Mouse (Mus musculus): ENCODE measurements around the gene Dock3. TPM values are rescaled to one million over a fixed set of nuclear protein-coding genes. Genes with fewer than 3 reads are reported as not detected.

Dock3 gene
- 0.57 and 0.82 TPM in 2 replicates for polyA plus RNA-seq (2014; fragmentation: Nextera tagmentation; extraction: Ambion mirVana)

GRCm38 (mm10) chr9:107231539-107232139 is at the start of gene Dock3:
TSS of gene Dock3 (minus strand) at chr9:107231909.
- ATAC-seq (replicated peaks; ENCODE audit: low FRiP score, low TSS enrichment, low read depth) (peak; percentile 84), DNase-seq (ENCODE audit: low spot score) (peak; percentile 81)
- H3K9ac ChIP-seq (ENCODE audit: low read length): peak within 1 kb of the TSS; percentile 35; the same call in 1 of the 2 replicates
- under 1% methylated on average over 68 of the region's 87 CpGs for WGBS
- no peaks in the 10 kb centered on the region for H3K9me3 ChIP-seq (ENCODE audit: control insufficient read depth, low read length)
- peaks cover 7% of the 10 kb centered on the region; the same call in 1 of the 2 replicates for H3K4me1 ChIP-seq (replicated peaks; ENCODE audit: control insufficient read depth, insufficient read depth, low read length)
- peak within 1 kb of the TSS; percentile 91 for H3K4me2 ChIP-seq (ENCODE audit: low read length)
- no peak within 1 kb of the TSS for H3K27ac ChIP-seq (ENCODE audit: low read depth)
- H3K27me3 ChIP-seq (replicated peaks; ENCODE audit: control insufficient read depth, insufficient read depth, low read length): peaks cover 99% of the 10 kb centered on the region
- H3K36me3 ChIP-seq (ENCODE audit: control insufficient read depth, insufficient read depth, low read length): no peaks in the 10 kb centered on the region
- peak within 1 kb of the TSS; percentile 50 for H3K4me3 ChIP-seq (ENCODE audit: low read depth, low read length)

- no peaks in the 10 kb centered on the region for H3K9me3 ChIP-seq (ENCODE audit: control insufficient read depth, low read length)
- 50% methylated on average over 13 of the region's 13 CpGs for WGBS
- 0 out of 2 replicates have a peak overlapping the region, but pooled peaks have one; percentile 1 for H3K4me3 ChIP-seq (ENCODE audit: low read depth, low read length)
- DNase-seq (ENCODE audit: low spot score) (no peak), ATAC-seq (replicated peaks; ENCODE audit: low FRiP score, low TSS enrichment, low read depth) (no peak)
- H3K27ac ChIP-seq (ENCODE audit: low read depth): peak overlapping the region; percentile 35; the same call in 1 of the 2 replicates
- H3K9ac ChIP-seq (ENCODE audit: low read length): no peak overlapping the region
- H3K36me3 ChIP-seq (ENCODE audit: control insufficient read depth, insufficient read depth, low read length): no peaks in the 10 kb centered on the region
- H3K27me3 ChIP-seq (replicated peaks; ENCODE audit: control insufficient read depth, insufficient read depth, low read length): no peaks in the 10 kb centered on the region
- peaks cover 8% of the 10 kb centered on the region for H3K4me1 ChIP-seq (replicated peaks; ENCODE audit: control insufficient read depth, insufficient read depth, low read length)
- H3K4me2 ChIP-seq (ENCODE audit: low read length): peak overlapping the region; percentile 42
These were observed 48.8 kb upstream of the Dock3 start for GRCm38 (mm10) chr9:107280322-107281027.

- 25% methylated on average over 16 of the region's 16 CpGs for WGBS
These were observed 47.9 kb upstream of the Dock3 start for GRCm38 (mm10) chr9:107279378-107280321.

GRCm38 (mm10) chr9:107278527-107279377 is 47.0 kb upstream of the Dock3 start:
- Histone ChIP-seq H3K4me1 (replicated peaks; ENCODE audit: control insufficient read depth, insufficient read depth, low read length) (peaks cover 8% of the 10 kb centered on the region), H3K36me3 (ENCODE audit: control insufficient read depth, insufficient read depth, low read length) (no peaks in the 10 kb centered on the region), H3K9ac (ENCODE audit: low read length) (no peak overlapping the region), H3K9me3 (ENCODE audit: control insufficient read depth, low read length) (no peaks in the 10 kb centered on the region), H3K4me3 (ENCODE audit: low read depth, low read length) (no peak overlapping the region), H3K27ac (ENCODE audit: low read depth) (no peak overlapping the region), H3K4me2 (ENCODE audit: low read length) (no peak overlapping the region), H3K27me3 (replicated peaks; ENCODE audit: control insufficient read depth, insufficient read depth, low read length) (no peaks in the 10 kb centered on the region)
- DNase-seq (ENCODE audit: low spot score) (no peak), ATAC-seq (replicated peaks; ENCODE audit: low FRiP score, low TSS enrichment, low read depth) (peak; percentile 65)
- 54% methylated on average over 8 of the region's 8 CpGs for WGBS

More at GRCm38 (mm10) chr9:107279378-107280321, 47.9 kb upstream of the Dock3 start:
- Histone ChIP-seq H3K4me3 (ENCODE audit: low read depth, low read length) (0 out of 2 replicates have a peak overlapping the region, but pooled peaks have one; percentile 1), H3K4me1 (replicated peaks; ENCODE audit: control insufficient read depth, insufficient read depth, low read length) (peaks cover 8% of the 10 kb centered on the region), H3K36me3 (ENCODE audit: control insufficient read depth, insufficient read depth, low read length) (no peaks in the 10 kb centered on the region), H3K27me3 (replicated peaks; ENCODE audit: control insufficient read depth, insufficient read depth, low read length) (no peaks in the 10 kb centered on the region), H3K27ac (ENCODE audit: low read depth) (peak overlapping the region; percentile 35; the same call in 1 of the 2 replicates), H3K9me3 (ENCODE audit: control insufficient read depth, low read length) (no peaks in the 10 kb centered on the region), H3K9ac (ENCODE audit: low read length) (no peak overlapping the region), H3K4me2 (ENCODE audit: low read length) (peak overlapping the region; percentile 42)
- DNase-seq (ENCODE audit: low spot score): peak; percentile 71
- peak; percentile 70 for ATAC-seq (replicated peaks; ENCODE audit: low FRiP score, low TSS enrichment, low read depth)

GRCm38 (mm10) chr9:107278126-107278525 is 46.4 kb upstream of the Dock3 start:
- no peak for ATAC-seq (replicated peaks; ENCODE audit: low FRiP score, low TSS enrichment, low read depth)
- H3K27me3 ChIP-seq (replicated peaks; ENCODE audit: control insufficient read depth, insufficient read depth, low read length): no peaks in the 10 kb centered on the region
- H3K27ac ChIP-seq (ENCODE audit: low read depth): no peak overlapping the region
- H3K4me1 ChIP-seq (replicated peaks; ENCODE audit: control insufficient read depth, insufficient read depth, low read length): peaks cover 8% of the 10 kb centered on the region
- DNase-seq (ENCODE audit: low spot score): no peak
- H3K9ac ChIP-seq (ENCODE audit: low read length): no peak overlapping the region
- 55% methylated on average over 4 of the region's 4 CpGs for WGBS
- H3K4me2 ChIP-seq (ENCODE audit: low read length): no peak overlapping the region
- no peaks in the 10 kb centered on the region for H3K9me3 ChIP-seq (ENCODE audit: control insufficient read depth, low read length)
- no peaks in the 10 kb centered on the region for H3K36me3 ChIP-seq (ENCODE audit: control insufficient read depth, insufficient read depth, low read length)
- H3K4me3 ChIP-seq (ENCODE audit: low read depth, low read length): no peak overlapping the region

GRCm38 (mm10) chr9:107277603-107278002 is 45.9 kb upstream of the Dock3 start:
- ATAC-seq (replicated peaks; ENCODE audit: low FRiP score, low TSS enrichment, low read depth): no peak
- Histone ChIP-seq H3K9me3 (ENCODE audit: control insufficient read depth, low read length) (no peaks in the 10 kb centered on the region), H3K4me2 (ENCODE audit: low read length) (no peak overlapping the region), H3K9ac (ENCODE audit: low read length) (no peak overlapping the region), H3K4me1 (replicated peaks; ENCODE audit: control insufficient read depth, insufficient read depth, low read length) (peaks cover 8% of the 10 kb centered on the region), H3K27me3 (replicated peaks; ENCODE audit: control insufficient read depth, insufficient read depth, low read length) (no peaks in the 10 kb centered on the region), H3K27ac (ENCODE audit: low read depth) (no peak overlapping the region), H3K36me3 (ENCODE audit: control insufficient read depth, insufficient read depth, low read length) (no peaks in the 10 kb centered on the region), H3K4me3 (ENCODE audit: low read depth, low read length) (no peak overlapping the region)
- 84% methylated on average over 7 of the region's 7 CpGs for WGBS
- no peak for DNase-seq (ENCODE audit: low spot score)

- ATAC-seq (replicated peaks; ENCODE audit: low FRiP score, low TSS enrichment, low read depth): no peak
- WGBS: 89% methylated on average over 5 of the region's 5 CpGs
- no peaks in the 10 kb centered on the region for H3K36me3 ChIP-seq (ENCODE audit: control insufficient read depth, insufficient read depth, low read length)
These were observed 44.0 kb upstream of the Dock3 start for GRCm38 (mm10) chr9:107275710-107276109.

More at GRCm38 (mm10) chr9:107275710-107276109, 44.0 kb upstream of the Dock3 start:
- no peaks in the 10 kb centered on the region for H3K27me3 ChIP-seq (replicated peaks; ENCODE audit: control insufficient read depth, insufficient read depth, low read length)
- no peak overlapping the region for H3K9ac ChIP-seq (ENCODE audit: low read length)
- no peak for DNase-seq (ENCODE audit: low spot score)
- peaks cover 8% of the 10 kb centered on the region for H3K4me1 ChIP-seq (replicated peaks; ENCODE audit: control insufficient read depth, insufficient read depth, low read length)
- H3K9me3 ChIP-seq (ENCODE audit: control insufficient read depth, low read length): no peaks in the 10 kb centered on the region
- H3K4me2 ChIP-seq (ENCODE audit: low read length): no peak overlapping the region
- no peak overlapping the region for H3K27ac ChIP-seq (ENCODE audit: low read depth)
- H3K4me3 ChIP-seq (ENCODE audit: low read depth, low read length): no peak overlapping the region

Data from intestine, embryonic 14.5 days (tissue).